Mouse (Mus musculus) hindbrain, embryonic 10.5 days (tissue): ENCODE data around the gene Ddrgk1. TPM values are rescaled to one million over a fixed set of nuclear protein-coding genes. Genes with fewer than 3 reads are reported as not detected.

ENCODE experiments used
- DNase-seq: peaks from one replicate; pipeline ENCODE4 v3.0.0-alpha.2; 2017; ENCODE audit warnings: low spot score
- H3K27ac ChIP-seq: fragments of 300-500 bp; sonication (generic); 2 replicates; pipeline ENCODE4 v1.5.1; 2016; ENCODE audit warnings: mild to moderate bottlenecking, moderate library complexity
- H3K27me3 ChIP-seq: fragments of 300-500 bp; sonication (generic); 2 replicates; pipeline ENCODE4 v1.6.1; 2016; ENCODE audit warnings: mild to moderate bottlenecking; ENCODE audit not compliant: poor library complexity, insufficient read depth, severe bottlenecking
- H3K36me3 ChIP-seq: fragments of 300-500 bp; sonication (generic); 2 replicates; pipeline ENCODE4 v1.6.1; 2016; ENCODE audit warnings: mild to moderate bottlenecking, moderate library complexity
- H3K4me1 ChIP-seq: fragments of 300-500 bp; sonication (generic); replicated peaks from 2 replicates; pipeline ENCODE4 v1.6.1; 2016; ENCODE audit warnings: mild to moderate bottlenecking
- H3K4me3 ChIP-seq: fragments of 300-500 bp; sonication (generic); 2 replicates; pipeline ENCODE4 v1.5.1; 2016; ENCODE audit warnings: mild to moderate bottlenecking, moderate library complexity
- H3K9me3 ChIP-seq: fragments of 300-500 bp; sonication (generic); 2 replicates; pipeline ENCODE4 v1.6.1; 2016; ENCODE audit warnings: mild to moderate bottlenecking, moderate library complexity
- WGBS: fragments of 180-500 bp; shearing (Covaris S2); methylation state at CpG from one replicate; pipeline ENCODE4 v1.1.7; 2016; 5-methylcytosine and 5-hydroxymethylcytosine counted together
- polyA plus RNA-seq: library from polyadenylated mRNA; unstranded; fragments of >200 nt; fragmentation: Nextera tagmentation; extraction: Ambion mirVana; gene quantifications from 2 replicates; pipeline ENCODE4 v1.2.1, GENCODE M21; 2016

Ddrgk1 gene
- polyA plus RNA-seq, 1 experiment from 2014 or later = 50.7 TPM

DNA sequence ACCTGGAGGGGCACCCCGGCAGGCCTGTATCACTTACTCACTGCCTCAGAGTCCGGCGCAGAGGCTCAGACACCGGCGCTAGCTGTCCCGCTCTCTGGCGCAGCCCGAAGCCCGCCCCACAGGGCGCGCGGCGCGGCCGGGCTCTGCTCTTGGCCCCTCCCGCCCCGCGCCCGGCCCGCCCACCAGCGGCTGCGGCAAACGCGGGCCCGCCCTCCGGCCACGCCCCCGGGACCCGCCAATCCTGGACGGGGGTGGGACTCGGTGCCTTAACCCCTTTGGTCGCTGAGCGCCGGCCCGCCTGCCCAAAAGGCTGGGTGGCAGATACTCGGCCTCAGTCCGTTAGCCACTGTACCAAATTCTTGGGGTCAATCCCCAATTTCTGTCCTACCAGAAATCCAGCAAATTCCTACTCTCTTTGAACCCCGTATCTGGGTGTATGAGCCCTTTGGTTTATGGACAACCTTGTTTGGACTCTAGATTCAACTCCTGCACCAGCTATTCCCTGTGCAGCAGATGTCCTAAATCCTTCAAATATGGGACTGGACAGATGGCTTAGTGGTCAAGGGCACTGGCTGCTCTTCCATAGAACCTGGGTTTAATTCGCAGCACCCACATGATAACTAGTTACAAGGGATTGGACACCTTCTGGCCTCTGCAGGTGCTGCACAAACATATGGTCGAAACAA lies 21.6 kb downstream of the Ddrgk1 start, which contains the start of gene Lzts3:
TSS of gene Lzts3 (minus strand) at position 120 of the 686 bp plus-strand sequence.
- H3K9me3 ChIP-seq = no peaks in the 10 kb centered on the region
- peak; percentile 92 for DNase-seq
- peak within 1 kb of the TSS; percentile 73 for H3K4me3 ChIP-seq
- WGBS = 4% methylated on average over 37 of the region's 40 CpGs
- peak within 1 kb of the TSS; percentile 87 for H3K27ac ChIP-seq
- H3K27me3 ChIP-seq = peaks cover 43% of the 10 kb centered on the region
- H3K4me1 ChIP-seq = peaks cover 22% of the 10 kb centered on the region
- H3K36me3 ChIP-seq = no peaks in the 10 kb centered on the region

DNA sequence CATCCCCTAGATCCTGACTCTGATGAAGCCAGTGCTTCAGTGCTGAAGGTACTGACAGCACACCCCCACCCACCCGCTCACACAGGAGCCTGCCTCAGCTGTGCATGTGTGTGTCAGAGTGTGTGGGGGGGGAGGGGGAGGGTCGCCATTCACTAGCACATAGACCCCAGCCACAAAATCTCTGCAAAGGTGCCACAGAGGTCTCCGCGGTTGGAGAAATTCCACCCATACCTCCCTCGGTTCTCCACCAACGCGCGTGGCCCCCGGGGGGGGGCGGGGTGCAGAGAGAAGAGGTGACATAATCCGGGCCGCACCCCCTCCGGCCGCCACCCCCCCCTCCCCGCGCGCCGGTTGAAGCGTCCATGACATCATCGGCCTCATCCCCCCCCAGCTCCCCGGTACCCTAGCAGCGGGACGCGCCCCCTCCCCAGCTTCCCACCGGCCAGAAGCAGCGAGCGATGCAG lies 22.2 kb downstream of the Ddrgk1 start:
- 1% methylated on average over 27 of the region's 27 CpGs for WGBS
- peak; percentile 23 for DNase-seq
- Histone ChIP-seq H3K4me3 (peak overlapping the region; percentile 73), H3K4me1 (peaks cover 24% of the 10 kb centered on the region), H3K27me3 (peaks cover 49% of the 10 kb centered on the region), H3K27ac (peak overlapping the region; percentile 87), H3K9me3 (no peaks in the 10 kb centered on the region), H3K36me3 (no peaks in the 10 kb centered on the region)

DNA sequence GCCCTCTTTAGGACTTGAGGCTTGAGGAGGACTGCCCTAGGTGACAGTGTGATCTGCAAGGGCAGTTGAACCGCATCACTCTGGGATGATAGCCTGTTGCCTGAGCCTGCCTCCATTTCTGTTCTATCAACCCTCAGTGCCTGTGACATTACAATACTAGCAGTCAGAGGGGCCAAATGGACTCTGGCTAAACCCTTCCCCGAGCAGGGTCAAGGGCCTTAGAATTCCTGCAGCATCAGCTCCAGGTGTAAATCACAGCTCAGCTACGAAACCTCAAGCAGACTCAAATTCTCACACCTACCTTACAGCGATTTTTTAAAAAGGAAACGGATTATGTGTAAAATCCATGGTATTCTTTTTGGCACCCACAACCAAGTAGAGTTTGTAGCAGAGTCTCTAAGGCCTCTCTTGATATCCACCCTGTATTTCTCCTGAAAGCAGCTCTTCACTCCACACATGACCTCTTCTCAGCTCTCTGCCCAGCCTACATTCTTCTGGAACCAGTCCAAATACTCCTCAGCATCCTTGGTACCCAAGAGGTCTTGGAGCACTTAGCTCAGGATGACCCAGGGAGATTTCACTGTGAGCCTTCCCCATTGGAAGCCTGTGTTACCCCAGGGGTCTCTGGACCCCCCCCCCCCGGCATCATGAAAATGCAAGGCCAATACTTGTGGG lies 23.0 kb downstream of the Ddrgk1 start:
- Histone ChIP-seq H3K9me3 (no peaks in the 10 kb centered on the region), H3K27me3 (peaks cover 57% of the 10 kb centered on the region), H3K4me3 (peak overlapping the region; percentile 73), H3K36me3 (0 out of 2 replicates have a peak, but pooled peaks cover 3% of the 10 kb centered on the region), H3K4me1 (peaks cover 24% of the 10 kb centered on the region), H3K27ac (no peak overlapping the region)
- WGBS = 75% methylated on average over 6 of the region's 6 CpGs
- no peak for DNase-seq

DNA sequence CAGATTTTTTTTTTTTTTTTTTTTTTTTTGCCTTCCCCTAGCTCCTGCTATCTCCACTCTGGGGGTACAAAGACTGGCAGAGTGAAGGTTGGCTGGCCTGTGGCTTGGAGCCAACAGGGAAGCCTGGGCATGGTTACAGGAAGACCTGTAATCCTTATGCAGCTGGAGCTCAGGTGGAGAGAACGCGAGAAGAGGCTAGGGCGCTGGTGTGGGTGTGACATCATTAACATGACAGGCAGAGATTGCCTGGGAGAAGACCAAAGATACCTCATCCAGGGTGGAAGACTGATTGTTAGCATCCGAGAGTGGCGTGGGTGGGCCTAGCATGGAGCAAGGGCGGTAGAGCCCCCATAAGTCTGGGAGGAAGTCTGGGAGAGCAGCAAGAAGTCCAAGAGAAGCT lies 25.2 kb downstream of the Ddrgk1 start:
- Histone ChIP-seq H3K4me1 (peaks cover 45% of the 10 kb centered on the region), H3K4me3 (no peak overlapping the region), H3K36me3 (0 out of 2 replicates have a peak, but pooled peaks cover 3% of the 10 kb centered on the region), H3K27ac (no peak overlapping the region), H3K9me3 (no peaks in the 10 kb centered on the region), H3K27me3 (peaks cover 79% of the 10 kb centered on the region)
- WGBS = 81% methylated on average over 6 of the region's 6 CpGs
- DNase-seq = no peak

DNA sequence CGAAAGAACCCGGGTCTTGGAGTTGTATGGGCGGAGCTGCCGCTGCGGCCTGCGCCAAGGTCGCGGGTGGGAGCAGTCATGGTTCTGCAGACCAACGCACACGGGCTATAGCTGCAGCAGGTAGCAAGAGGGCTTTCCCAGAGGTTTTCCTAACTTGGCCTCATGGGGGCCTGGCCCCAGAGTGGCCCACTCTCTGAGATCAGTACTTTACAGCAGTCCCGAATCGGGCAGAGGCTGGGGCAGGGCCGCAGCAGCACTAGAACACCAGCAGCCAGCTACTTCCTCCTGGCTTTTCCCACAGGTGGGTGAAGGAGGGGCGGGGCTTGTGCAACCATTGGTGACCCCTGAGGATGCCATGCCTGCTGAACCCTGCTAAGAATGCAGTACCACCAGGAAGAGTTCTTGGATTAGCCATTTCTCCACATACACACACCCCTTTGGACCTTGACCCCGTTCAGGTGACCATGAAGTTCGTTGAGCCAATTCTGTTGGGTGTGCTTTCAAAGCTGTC lies 26.3 kb downstream of the Ddrgk1 start:
- 0 out of 2 replicates have a peak, but pooled peaks cover 3% of the 10 kb centered on the region for H3K36me3 ChIP-seq
- no peak overlapping the region for H3K27ac ChIP-seq
- peaks cover 90% of the 10 kb centered on the region for H3K27me3 ChIP-seq
- DNase-seq = no peak
- H3K9me3 ChIP-seq = no peaks in the 10 kb centered on the region
- no peak overlapping the region for H3K4me3 ChIP-seq
- 30% methylated on average over 16 of the region's 16 CpGs for WGBS
- peaks cover 56% of the 10 kb centered on the region for H3K4me1 ChIP-seq

DNA sequence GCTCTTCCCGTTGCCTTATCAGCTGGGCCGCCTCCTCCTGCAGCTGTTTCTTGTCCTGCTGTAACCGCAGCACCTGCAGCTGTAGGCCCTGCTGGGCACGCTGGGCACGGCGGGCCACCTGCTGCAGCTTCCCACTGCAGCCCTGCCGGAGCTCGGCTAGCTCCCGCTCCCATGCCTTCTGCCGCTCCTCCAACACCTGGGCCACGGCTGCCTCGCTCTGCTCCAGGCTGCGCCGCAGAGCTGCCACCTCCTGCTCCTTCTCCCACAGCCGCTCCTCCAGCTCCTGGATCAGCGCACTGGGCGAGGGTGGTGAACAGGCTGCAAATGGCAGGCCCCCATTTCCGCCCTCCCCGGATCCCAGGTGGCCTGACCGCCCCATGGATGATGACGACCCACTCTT lies 28.6 kb downstream of the Ddrgk1 start:
- Histone ChIP-seq H3K4me1 (peaks cover 48% of the 10 kb centered on the region), H3K27me3 (peaks cover 93% of the 10 kb centered on the region), H3K9me3 (no peaks in the 10 kb centered on the region), H3K4me3 (peak overlapping the region; percentile 52), H3K27ac (no peak overlapping the region), H3K36me3 (0 out of 2 replicates have a peak, but pooled peaks cover 3% of the 10 kb centered on the region)
- peak; percentile 35 for DNase-seq
- 7% methylated on average over 21 of the region's 21 CpGs for WGBS

DNA sequence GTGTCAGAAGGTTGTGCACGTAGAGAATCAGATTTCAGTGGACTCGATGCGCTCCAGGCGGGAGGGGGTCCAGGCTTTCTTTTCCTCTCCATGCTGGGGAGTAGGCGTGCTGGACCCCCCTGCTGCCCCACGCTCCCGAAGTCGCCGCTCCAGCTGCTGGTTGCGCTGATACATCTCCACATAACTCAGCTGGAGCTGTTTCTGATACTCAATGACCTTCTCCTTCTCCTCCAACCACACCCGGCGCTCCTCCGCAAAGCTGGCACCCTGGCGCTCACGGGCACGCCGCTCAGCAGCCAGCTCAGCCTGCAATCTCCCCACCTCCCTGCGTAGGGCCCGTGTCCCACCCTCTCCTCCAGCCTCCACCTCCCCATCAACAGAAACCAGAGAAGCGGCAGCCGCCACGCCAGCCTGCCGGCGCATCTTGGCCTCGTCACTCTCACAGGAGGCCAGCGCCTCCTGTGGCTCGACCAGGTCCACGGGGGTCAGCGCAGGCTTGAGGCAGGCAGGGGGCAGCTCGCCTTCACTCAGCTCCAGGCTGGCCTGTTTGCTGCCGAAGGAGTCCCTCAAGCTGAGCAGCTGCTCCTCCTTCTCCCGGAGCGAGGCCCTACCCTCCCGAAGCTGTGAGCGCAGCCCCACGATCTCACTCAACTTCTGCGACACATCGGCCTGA lies 29.6 kb downstream of the Ddrgk1 start:
- WGBS = under 1% methylated on average over 38 of the region's 38 CpGs
- Histone ChIP-seq H3K27me3 (peaks cover 85% of the 10 kb centered on the region), H3K36me3 (0 out of 2 replicates have a peak, but pooled peaks cover 3% of the 10 kb centered on the region), H3K27ac (peak overlapping the region; percentile 81), H3K4me1 (peaks cover 53% of the 10 kb centered on the region), H3K4me3 (peak overlapping the region; percentile 52), H3K9me3 (no peaks in the 10 kb centered on the region)
- peak; percentile 69 for DNase-seq

DNA sequence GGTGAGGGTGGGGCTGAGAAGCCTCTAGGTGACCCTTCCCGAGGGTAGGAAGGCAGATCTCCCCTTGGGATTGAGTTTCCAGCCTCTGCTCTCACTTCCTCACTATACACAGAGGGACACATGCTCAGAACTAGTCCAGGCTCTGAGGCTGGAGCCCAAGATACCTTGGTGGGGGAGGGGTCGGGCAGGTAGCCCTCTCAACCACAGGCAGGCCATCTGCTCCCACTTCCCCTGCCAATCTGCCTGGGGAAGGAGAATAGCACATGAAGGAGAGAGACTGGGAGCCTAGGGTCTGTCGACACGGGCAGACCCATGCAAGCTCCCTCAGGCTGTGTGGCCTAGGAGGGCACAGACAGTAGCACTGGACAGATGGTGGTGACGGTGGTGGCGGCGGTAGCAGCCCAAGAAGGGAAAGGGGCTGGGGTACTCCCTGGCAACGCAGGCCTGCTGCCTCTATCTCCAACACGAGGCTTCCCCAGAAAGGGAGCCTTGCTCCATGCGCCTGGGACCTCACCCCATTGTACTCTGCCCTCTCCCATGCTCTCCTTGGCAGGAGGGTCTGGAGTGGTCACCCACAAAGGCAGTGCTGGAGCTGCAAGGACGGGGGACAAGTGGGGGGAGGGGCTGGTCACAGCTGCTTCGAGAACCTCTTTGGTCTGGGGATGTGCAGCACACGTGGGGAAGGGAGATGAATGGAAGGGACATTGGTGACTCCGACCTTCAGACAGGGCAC lies 30.3 kb downstream of the Ddrgk1 start:
- WGBS = 10% methylated on average over 14 of the region's 14 CpGs
- Histone ChIP-seq H3K36me3 (0 out of 2 replicates have a peak, but pooled peaks cover 3% of the 10 kb centered on the region), H3K27ac (peak overlapping the region; percentile 81), H3K4me1 (peaks cover 54% of the 10 kb centered on the region), H3K4me3 (peak overlapping the region; percentile 52), H3K9me3 (no peaks in the 10 kb centered on the region), H3K27me3 (peaks cover 78% of the 10 kb centered on the region)
- peak; percentile 53 for DNase-seq

DNA sequence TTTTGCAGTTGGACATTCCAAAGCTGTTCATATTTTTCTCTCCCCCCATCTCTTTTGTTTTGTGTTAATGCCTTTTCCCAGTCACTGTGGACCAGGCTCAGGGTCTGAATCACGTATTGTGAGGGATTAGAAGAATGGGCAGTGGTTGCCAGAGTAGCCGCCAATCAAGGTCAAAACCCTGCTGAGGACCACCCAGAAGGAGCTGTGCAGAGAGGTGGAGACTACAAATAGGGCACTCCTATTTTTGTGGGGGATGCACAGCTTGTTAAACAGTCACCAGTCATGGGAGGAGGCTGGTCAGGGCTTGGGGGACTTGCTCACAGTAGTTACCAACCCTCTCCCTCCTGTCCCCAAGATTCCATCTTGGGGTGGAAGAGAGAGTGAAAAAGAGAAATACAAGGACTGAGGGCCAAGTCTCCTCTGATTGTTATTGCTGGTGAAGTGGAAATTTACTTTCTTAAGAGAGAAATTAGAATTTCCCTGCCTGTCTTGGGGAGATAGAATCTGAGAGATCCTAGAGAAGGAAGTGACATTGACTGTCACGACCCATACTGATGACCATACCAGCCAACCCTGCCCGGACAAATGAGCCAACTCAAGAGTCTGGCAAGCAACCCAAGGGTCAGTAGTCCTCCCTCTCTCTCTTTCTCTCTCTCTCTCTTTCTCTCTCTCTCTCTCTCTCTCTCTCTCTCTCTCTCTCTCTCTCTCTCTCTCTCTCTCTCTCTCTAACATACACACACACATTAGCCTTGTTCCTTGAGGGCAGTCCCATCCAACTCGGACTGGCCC lies 31.4 kb downstream of the Ddrgk1 start:
- 42% methylated on average over 5 of the region's 5 CpGs for WGBS
- H3K27ac ChIP-seq = peak overlapping the region; percentile 81; the same call in 1 of the 2 replicates

DNA sequence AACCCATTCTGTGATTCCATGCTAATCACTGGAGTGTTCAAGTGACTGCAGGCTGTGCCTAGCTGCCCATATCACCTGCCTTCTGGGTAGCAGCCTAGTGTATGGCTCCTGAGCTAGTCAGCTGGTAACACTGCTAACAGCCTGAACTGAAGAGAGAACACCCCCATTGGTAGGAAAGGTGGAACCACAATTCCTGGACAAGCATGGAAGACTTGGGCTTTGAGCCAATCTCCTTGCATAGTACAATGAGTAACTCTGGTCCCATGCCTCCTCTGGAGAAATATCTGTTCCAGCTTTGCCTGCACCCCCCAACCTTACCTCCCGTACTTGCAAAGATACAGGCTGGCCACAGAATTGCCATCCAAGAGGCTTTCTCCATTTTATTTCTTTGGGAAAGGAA lies 32.0 kb downstream of the Ddrgk1 start:
- H3K27ac ChIP-seq = no peak overlapping the region
- H3K4me3 ChIP-seq = no peak overlapping the region
- no peak for DNase-seq
- H3K4me1 ChIP-seq = peaks cover 53% of the 10 kb centered on the region
- WGBS = 66% methylated on average over 1 of the region's 1 CpGs
- peaks cover 11% of the 10 kb centered on the region for H3K36me3 ChIP-seq
- peaks cover 60% of the 10 kb centered on the region for H3K27me3 ChIP-seq
- H3K9me3 ChIP-seq = no peaks in the 10 kb centered on the region

More for the DNA sequence above, 31.4 kb downstream of the Ddrgk1 start:
- peaks cover 4% of the 10 kb centered on the region for H3K36me3 ChIP-seq
- peaks cover 67% of the 10 kb centered on the region for H3K27me3 ChIP-seq
- H3K4me1 ChIP-seq = peaks cover 57% of the 10 kb centered on the region
- no peaks in the 10 kb centered on the region for H3K9me3 ChIP-seq
- no peak overlapping the region for H3K4me3 ChIP-seq
- DNase-seq = peak; percentile 70

DNA sequence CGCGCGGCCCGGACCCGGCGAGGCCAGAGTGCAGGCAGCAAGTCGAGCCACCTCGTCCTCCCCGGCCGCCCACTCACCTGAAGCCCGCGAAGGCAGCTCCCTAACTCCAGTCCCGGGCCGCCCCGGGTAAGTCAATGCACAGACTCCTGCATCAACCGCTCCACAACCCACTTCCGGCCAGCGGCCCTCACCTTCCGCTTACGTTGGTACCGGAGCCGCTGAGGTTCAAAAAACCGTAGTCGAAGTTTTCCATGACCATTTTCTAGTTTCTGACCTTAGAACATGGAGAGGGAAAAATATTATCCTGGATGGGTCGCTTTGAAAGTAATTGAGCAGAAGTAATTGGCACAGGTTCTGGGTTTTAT lies 34.6 kb downstream of the Ddrgk1 start, which contains the start of the genes Fastkd5 and Ubox5:
TSS of gene Fastkd5 (minus strand) at position 189 of the 365 bp plus-strand sequence.
TSS of gene Ubox5 (minus strand) at position 200 of the 365 bp plus-strand sequence.
- Histone ChIP-seq H3K9me3 (no peaks in the 10 kb centered on the region), H3K4me1 (peaks cover 37% of the 10 kb centered on the region), H3K36me3 (peaks cover 34% of the 10 kb centered on the region), H3K27ac (peak within 1 kb of the TSS; percentile 93), H3K4me3 (peak within 1 kb of the TSS; percentile 99), H3K27me3 (peaks cover 34% of the 10 kb centered on the region)
- peak; percentile 87 for DNase-seq
- under 1% methylated on average over 25 of the region's 25 CpGs for WGBS
